Mouse (Mus musculus) intestine, postnatal 0 days (tissue): ENCODE results near the gene Uri1. TPM values are rescaled to one million over a fixed set of nuclear protein-coding genes. Genes with fewer than 3 reads are reported as not detected.

Experiments
- ATAC-seq: fragments of 200-750 bp; cut with Nextera tagmentation; 2 replicates; pipeline ENCODE4 v1.8.0; 2017; ENCODE audit warnings: mild to moderate bottlenecking, moderate TSS enrichment, moderate library complexity
- H3K27ac ChIP-seq: fragments of 300-500 bp; sonication (generic); 2 replicates; pipeline ENCODE4 v1.5.1; 2014; ENCODE audit warnings: mild to moderate bottlenecking, low read depth, low read length, moderate library complexity
- H3K27me3 ChIP-seq: fragments of 300-500 bp; sonication (generic); replicated peaks from 2 replicates; pipeline ENCODE4 v1.6.1; 2014; ENCODE audit warnings: low read length, mixed read lengths; ENCODE audit not compliant: control insufficient read depth, insufficient read depth
- H3K36me3 ChIP-seq: fragments of 300-500 bp; sonication (generic); 2 replicates; pipeline ENCODE4 v1.6.1; 2014; ENCODE audit warnings: mild to moderate bottlenecking, moderate library complexity; ENCODE audit not compliant: control insufficient read depth, insufficient read depth
- H3K4me1 ChIP-seq: fragments of 300-500 bp; sonication (generic); replicated peaks from 2 replicates; pipeline ENCODE4 v1.6.1; 2014; ENCODE audit warnings: antibody characterized with exemption, low read length, mixed read lengths; ENCODE audit not compliant: control insufficient read depth, insufficient read depth
- H3K4me2 ChIP-seq: fragments of 300-500 bp; sonication (generic); replicated peaks from 2 replicates; pipeline ENCODE4 v1.6.1; 2014; ENCODE audit warnings: low read depth, mild to moderate bottlenecking, moderate library complexity
- H3K4me3 ChIP-seq: fragments of 300-500 bp; sonication (generic); 2 replicates; pipeline ENCODE4 v1.5.1; 2014; ENCODE audit warnings: low read depth, low read length
- H3K9ac ChIP-seq: fragments of 300-500 bp; sonication (generic); 2 replicates; pipeline ENCODE4 v1.6.1; 2014; ENCODE audit warnings: mild to moderate bottlenecking, low read depth, low read length
- H3K9me3 ChIP-seq: fragments of 300-500 bp; sonication (generic); 2 replicates; pipeline ENCODE4 v1.6.1; 2016; ENCODE audit warnings: mixed run types; ENCODE audit not compliant: control insufficient read depth
- CTCF ChIP-seq: sonication (generic); IDR thresholded peaks from 2 replicates; pipeline ENCODE4 v1.5.1; 2016; ENCODE audit warnings: low read depth, mild to moderate bottlenecking, control low read depth, antibody characterized with exemption, moderate library complexity
- WGBS: fragments of 180-500 bp; shearing (Covaris S2); extraction: QIAGEN DNeasy Blood & Tissue Kit; methylation state at CpG from one replicate; pipeline ENCODE4 v1.1.7; 2014; 5-methylcytosine and 5-hydroxymethylcytosine counted together
- polyA plus RNA-seq: library from polyadenylated mRNA; unstranded; fragments of >200 nt; fragmentation: Nextera tagmentation; extraction: Ambion mirVana; gene quantifications from 2 replicates; pipeline ENCODE4 v1.2.1, GENCODE M21; 2015

Gene Uri1
- polyA plus RNA-seq, 1 experiment from 2014 or later, result 25.6 TPM

DNA sequence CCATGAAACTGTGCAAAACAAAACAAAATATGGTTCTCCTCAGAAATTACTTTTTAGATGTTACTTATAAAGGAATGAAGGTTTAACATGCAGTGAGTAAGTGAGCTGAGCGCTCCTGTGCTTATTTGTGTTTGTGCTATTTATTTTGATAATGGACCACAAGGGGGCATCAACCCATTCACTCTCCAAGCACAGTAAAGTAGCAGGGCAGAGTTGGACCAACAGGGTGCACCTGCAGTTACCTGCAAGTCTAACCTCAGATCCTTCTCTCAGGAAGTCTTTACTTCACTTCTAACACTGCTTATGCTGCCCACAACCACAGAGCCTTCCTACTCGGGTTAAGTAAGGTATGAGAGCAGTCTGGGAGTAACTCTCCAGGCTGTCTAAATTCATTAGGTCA is 23.7 kb downstream of the Uri1 start:
- H3K27ac ChIP-seq, result no peak overlapping the region
- ATAC-seq, result no peak
- H3K4me2 ChIP-seq, result no peak overlapping the region
- H3K9ac ChIP-seq, result no peak overlapping the region
- no peaks in the 10 kb centered on the region for H3K36me3 ChIP-seq
- TF ChIP-seq CTCF, result peak; percentile 66
- no peaks in the 10 kb centered on the region for H3K4me1 ChIP-seq
- no peaks in the 10 kb centered on the region for H3K9me3 ChIP-seq
- 58% methylated on average over 2 of the region's 2 CpGs for WGBS
- H3K4me3 ChIP-seq, result no peak overlapping the region
- H3K27me3 ChIP-seq, result no peaks in the 10 kb centered on the region

GRCm38 (mm10) chr7:37992861-37993260 is 30.5 kb downstream of the Uri1 start:
- Histone ChIP-seq H3K27me3 (no peaks in the 10 kb centered on the region), H3K27ac (no peak overlapping the region), H3K36me3 (no peaks in the 10 kb centered on the region), H3K4me3 (no peak overlapping the region), H3K9ac (no peak overlapping the region), H3K9me3 (no peaks in the 10 kb centered on the region), H3K4me2 (no peak overlapping the region), H3K4me1 (no peaks in the 10 kb centered on the region)
- TF ChIP-seq CTCF, result no peak
- 90% methylated on average over 2 of the region's 2 CpGs for WGBS
- no peak for ATAC-seq

- Histone ChIP-seq H3K4me1 (no peaks in the 10 kb centered on the region), H3K27me3 (no peaks in the 10 kb centered on the region), H3K4me2 (no peak overlapping the region), H3K36me3 (0 out of 2 replicates have a peak, but pooled peaks cover 7% of the 10 kb centered on the region), H3K27ac (no peak overlapping the region), H3K9me3 (no peaks in the 10 kb centered on the region), H3K9ac (no peak overlapping the region), H3K4me3 (no peak overlapping the region)
- ATAC-seq, result no peak
- TF ChIP-seq CTCF, result no peak
- WGBS, result 75% methylated on average over 5 of the region's 5 CpGs
These were observed 38.5 kb downstream of the Uri1 start for GRCm38 (mm10) chr7:37984866-37985265.

GRCm38 (mm10) chr7:37983471-37983870 is 39.9 kb downstream of the Uri1 start:
- TF ChIP-seq CTCF, result no peak
- no peaks in the 10 kb centered on the region for H3K9me3 ChIP-seq
- H3K9ac ChIP-seq, result no peak overlapping the region
- ATAC-seq, result no peak
- H3K36me3 ChIP-seq, result 0 out of 2 replicates have a peak, but pooled peaks cover 12% of the 10 kb centered on the region
- H3K27me3 ChIP-seq, result no peaks in the 10 kb centered on the region
- H3K27ac ChIP-seq, result no peak overlapping the region
- 51% methylated on average over 6 of the region's 6 CpGs for WGBS
- no peak overlapping the region for H3K4me3 ChIP-seq
- H3K4me1 ChIP-seq, result no peaks in the 10 kb centered on the region
- H3K4me2 ChIP-seq, result no peak overlapping the region

- WGBS, result 93% methylated on average over 3 of the region's 3 CpGs
- ATAC-seq, result no peak
- H3K36me3 ChIP-seq, result 0 out of 2 replicates have a peak, but pooled peaks cover 12% of the 10 kb centered on the region
- no peaks in the 10 kb centered on the region for H3K4me1 ChIP-seq
- no peak overlapping the region for H3K4me3 ChIP-seq
- TF ChIP-seq CTCF, result no peak
- H3K9ac ChIP-seq, result no peak overlapping the region
- H3K27me3 ChIP-seq, result no peaks in the 10 kb centered on the region
- H3K4me2 ChIP-seq, result no peak overlapping the region
- no peak overlapping the region for H3K27ac ChIP-seq
- H3K9me3 ChIP-seq, result no peaks in the 10 kb centered on the region
These were observed 43.6 kb downstream of the Uri1 start for GRCm38 (mm10) chr7:37979729-37980128.

GRCm38 (mm10) chr7:37978412-37978811 is 44.9 kb downstream of the Uri1 start:
- H3K27ac ChIP-seq, result no peak overlapping the region
- H3K9me3 ChIP-seq, result no peaks in the 10 kb centered on the region
- no peak overlapping the region for H3K4me3 ChIP-seq
- no peak for ATAC-seq
- H3K4me2 ChIP-seq, result no peak overlapping the region
- TF ChIP-seq CTCF, result no peak
- no peaks in the 10 kb centered on the region for H3K4me1 ChIP-seq
- no peaks in the 10 kb centered on the region for H3K27me3 ChIP-seq
- no peak overlapping the region for H3K9ac ChIP-seq
- H3K36me3 ChIP-seq, result peaks cover 12% of the 10 kb centered on the region; the same call in 1 of the 2 replicates
- WGBS, result 92% methylated on average over 4 of the region's 4 CpGs

DNA sequence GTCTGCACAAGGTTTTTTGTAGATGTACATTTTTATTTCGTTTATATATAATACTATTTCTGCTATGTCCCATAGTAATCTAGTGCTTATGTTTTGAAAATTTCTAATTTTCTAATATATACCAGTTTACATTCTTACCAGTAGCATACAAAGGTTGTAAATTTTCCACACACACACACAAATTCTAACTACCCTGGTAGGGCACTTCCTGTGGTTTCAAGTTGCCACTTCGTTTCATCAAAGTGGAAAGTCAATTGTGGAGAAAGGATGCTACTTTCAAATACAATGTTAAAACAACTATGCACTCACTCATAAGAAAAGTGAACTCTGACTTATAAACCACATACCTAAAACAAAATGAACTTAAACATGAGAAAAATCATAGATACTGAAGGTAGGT is 45.7 kb downstream of the Uri1 start:
- Histone ChIP-seq H3K4me1 (no peaks in the 10 kb centered on the region), H3K9me3 (no peaks in the 10 kb centered on the region), H3K9ac (no peak overlapping the region), H3K4me2 (no peak overlapping the region), H3K4me3 (no peak overlapping the region), H3K27ac (no peak overlapping the region), H3K27me3 (no peaks in the 10 kb centered on the region), H3K36me3 (peaks cover 12% of the 10 kb centered on the region; the same call in 1 of the 2 replicates)
- TF ChIP-seq CTCF, result no peak
- WGBS, result 95% methylated on average over 2 of the region's 2 CpGs
- ATAC-seq, result no peak
